Mouse (Mus musculus) adrenal gland, adult 8-10 months (tissue): ENCODE measurements around the gene Fgfrl1. TPM values are rescaled to one million over a fixed set of nuclear protein-coding genes. Genes with fewer than 3 reads are reported as not detected.
"Not testable (repeated sequence)": the region's sequence is repeated elsewhere in the genome, so short reads cannot be mapped to it uniquely, and the experiment has no call there.

ENCODE experiments used
- DNase-seq: peaks from one replicate; pipeline ENCODE4 v3.0.0; 2022
- total RNA-seq, 4 experiments: library from RNA; stranded (reverse); gene quantifications; 2 replicates each; pipeline ENCODE4 v1.2.4; 2022

Gene Fgfrl1
- total RNA-seq, 4 experiments from 2014 or later: 29.5 to 52.6 (median 34.7) TPM

DNA sequence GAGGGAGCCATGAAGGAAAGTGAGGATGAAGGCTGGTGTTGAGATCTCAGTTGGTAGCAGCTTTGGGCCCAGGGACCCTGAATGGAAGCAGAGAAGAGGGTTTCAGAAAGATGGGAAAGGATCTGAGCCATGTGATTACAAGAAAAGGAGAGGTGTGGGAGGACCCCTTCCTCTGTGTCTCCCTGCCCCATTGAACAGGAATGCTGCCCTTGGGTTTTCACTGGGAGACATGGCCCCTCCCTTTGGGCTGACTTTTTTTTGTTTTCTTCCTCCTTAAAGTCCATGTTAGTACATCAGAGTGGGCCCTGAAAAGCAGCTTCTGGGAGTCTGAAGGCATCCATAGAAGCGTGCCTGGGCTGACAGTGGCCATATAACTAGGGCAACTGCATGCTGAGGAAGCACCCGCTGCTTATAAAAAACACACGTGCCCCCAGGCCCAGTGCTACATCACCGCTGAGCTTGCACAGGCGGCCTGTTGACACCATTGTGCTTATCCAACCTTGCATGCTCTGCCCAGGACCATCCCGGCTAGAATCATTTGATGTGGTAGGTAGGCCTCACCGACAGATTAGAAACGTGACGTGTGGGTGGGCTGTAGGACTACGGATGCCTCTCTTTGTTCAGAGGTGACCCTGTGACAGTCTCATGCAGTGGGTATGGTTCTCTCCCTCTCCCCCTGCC is 9.3 kb downstream of the Fgfrl1 start:
- no peak for DNase-seq

DNA sequence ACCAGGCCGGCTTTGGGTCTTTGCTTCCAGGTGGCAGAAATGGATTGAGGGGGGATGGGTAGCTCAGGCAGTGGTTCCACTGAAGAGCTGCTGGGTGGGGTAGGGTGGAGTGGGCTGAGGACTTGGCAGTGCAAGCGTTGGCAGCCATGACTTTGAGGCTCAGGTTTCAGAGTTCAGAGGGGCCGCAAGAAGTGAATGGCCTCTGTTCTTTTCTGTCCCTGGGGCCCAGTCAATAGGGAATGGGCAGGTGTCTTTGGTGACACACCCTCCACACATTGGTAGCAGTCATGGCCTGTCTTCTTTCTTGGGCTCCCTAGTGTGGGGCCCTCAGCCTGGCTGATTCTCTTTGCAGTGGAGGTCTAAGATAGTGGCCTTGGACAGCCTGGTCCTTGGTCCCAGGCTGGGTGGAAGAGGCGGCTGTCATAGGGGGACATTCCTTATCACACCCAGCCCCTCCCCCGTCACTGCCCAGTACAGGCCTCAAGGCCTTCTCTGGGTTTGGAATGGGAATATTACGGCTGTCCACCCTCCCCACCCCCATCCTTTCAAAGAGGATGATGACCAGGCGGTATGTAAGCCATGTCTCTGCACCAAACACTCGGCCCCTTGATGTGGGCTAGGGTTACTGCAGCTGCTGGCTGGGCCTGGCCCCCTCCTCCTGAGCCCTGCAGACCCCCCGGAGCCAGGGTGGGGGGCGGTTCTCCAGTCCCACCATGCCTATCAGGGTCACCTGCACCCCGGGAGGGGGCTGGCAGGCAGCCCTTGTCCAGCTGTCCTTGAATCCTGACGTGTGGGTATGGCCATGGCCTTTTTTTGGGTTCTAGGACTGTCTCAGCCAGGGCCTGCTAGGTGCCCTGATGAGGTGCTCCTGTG is 11.8 kb downstream of the Fgfrl1 start:
- no peak for DNase-seq

DNA sequence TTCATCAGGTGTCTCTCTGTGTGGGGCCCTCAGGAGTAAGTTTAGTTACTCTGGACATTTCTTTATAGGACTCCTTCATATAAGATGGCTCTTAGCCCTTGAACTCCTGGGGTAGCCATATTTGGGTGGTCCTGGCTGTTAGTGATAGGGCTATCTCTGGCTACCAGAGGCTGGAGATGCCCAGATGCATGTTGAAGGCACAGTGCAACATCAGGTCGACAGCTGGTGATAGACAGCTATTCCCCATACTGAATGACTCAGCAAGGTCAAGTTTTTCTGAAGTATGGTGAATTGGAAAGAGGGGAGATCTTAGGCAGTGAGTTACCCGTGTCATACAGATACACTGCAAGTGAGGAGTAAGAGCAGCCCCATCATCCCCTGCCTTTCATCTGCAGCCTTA is 15.6 kb downstream of the Fgfrl1 start:
- no peak for DNase-seq

DNA sequence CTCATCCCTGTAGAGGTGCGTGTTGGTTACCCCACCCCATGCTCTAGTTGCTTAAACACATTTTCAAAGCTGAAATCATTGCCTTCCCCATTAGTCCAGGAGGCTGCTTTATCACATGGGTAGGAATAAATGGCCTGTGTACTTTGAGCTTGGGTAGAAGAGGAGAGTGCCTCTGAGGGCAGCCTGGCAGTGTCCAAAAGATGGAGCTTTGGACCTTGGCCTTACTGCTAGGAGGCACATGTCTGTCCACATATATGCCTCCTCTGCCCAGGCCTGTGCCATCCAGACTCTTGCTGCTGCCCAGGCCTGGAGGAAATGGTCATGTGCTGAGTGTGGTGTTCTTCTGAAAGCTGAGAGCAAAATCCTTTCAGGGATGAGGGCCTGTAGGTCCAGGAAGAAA is 16.2 kb downstream of the Fgfrl1 start:
- DNase-seq: no peak

DNA sequence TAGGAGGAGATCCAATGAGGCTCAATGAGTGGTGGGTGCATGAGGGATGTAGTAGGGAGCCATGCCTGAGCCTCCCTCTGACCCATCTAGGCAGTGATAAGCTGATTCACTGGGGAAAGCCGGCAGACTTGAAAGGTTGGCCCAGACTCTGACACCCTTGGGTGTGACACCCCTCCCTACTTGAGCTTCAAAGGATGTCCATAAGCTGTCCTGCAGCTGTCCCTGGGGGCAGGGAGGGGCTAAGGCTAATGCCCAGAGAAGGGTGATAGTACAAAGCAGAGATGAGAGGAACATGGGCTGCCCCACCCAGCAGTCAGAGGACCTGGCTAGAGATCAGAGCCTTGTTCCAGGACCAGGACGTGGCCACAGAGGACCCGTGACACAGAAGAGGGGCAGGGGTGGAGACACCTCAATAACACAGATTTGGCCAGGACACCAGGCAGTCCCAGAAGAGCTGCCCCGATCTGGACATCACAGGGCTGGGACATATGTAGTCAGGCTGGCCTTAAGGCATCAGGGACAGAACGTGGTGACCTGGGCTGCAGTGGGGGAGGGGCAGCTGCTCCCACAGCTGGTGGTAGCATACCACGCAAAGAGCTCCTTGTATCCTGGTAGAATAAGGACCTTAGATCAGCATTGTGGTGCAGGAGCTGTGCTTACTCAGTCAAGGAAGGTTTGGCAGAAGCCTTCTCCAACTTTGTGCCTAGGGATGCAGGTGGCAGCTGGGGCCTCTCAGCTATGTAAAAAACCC is 17.0 kb downstream of the Fgfrl1 start:
- DNase-seq: no peak

DNA sequence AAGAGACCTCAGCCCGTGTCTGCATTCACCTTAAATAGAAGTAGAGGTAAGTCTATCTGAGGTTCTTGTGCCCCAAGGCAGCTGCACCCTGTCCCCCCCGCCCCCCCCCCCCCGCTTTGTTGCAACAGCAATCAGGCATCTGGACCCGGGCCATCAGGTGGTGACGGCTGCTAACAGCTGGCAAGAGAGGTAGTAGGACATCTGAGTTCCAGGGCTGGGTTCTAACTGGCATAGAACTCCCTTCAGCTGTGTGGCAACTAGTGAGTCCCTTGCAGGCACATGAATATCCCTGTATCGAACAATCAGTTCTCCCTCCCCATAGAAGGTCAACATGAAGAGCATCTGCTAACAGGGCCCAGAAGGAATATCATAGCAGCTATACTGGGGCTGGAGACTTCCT is 19.8 kb downstream of the Fgfrl1 start:
- no peak for DNase-seq

DNA sequence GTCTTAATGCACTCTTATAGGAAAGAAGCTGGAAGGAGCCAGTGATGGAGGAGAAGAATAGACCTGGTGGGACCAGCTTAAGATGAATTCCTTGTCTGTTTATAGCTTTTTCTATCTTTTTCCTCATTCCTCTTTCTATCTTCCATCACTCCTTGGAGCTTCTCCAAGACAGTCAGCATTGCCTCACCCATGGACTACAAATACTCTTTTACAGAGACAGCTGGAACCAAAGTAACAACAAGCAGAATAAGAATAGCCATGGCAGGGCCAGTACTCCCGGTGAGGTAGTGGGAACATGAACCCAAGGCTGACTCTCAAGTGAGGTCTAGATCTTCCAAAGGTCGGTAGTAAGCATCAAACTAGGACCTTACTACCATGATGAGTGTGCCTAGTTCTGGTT is 20.9 kb downstream of the Fgfrl1 start:
- no peak for DNase-seq

DNA sequence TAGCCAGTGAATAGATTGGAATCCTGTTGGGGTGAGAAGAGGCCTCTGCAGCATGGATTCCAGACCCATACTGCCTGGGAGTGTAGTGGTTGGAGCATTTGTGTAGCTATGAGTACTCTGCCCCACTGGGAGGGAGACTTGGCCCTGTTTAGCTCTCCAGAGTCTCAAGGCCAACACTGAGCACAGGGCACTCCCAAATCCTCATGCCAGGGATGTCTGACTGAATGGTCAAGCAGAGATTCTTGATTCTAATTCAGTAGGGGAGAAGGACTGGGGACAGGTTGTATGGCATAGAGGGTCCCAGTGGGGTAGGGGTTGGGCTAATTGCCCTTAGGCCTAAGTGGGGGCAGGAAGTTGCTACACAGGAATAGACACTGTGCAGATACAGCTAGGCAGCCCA is 21.5 kb downstream of the Fgfrl1 start:
- no peak for DNase-seq

DNA sequence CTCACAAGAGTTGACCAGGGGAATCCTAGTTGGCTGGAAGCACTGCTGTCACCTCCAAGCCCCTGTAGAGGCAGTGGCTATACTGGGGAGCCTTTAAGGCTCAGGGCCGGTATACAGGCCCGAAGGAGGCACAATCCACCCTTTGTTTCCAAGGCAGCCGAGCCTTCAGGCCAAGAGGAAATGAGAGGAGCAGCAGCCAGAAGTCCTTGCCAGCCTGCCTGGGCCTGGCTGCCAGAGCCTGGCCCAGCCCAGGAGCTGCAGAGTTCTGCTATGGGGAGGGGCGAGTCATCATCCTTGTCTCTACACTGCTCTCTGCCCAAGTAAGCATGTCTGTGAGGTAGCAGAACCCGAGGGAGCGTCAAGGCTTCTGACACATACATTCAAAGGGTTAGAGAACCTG is 22.0 kb downstream of the Fgfrl1 start:
- no peak for DNase-seq

DNA sequence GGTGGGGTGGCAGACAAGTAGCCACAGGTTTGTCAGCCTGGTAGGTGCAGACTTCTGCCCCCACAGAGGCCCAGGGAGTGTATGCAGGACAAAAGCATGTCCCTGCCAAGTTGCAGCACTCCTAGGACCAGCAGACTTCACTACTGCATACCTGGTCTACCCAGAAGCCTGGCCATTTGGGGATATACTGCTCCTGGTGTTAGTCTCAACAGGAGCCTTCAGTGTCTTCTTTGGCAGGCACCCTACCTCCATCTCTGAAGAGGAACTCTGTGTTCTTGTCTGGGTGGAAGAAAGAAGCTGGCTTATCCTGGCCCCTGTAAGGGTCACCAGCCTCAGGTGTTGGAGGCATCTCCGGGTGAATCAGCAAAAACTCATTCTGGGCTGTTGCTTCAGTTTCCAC is 23.8 kb downstream of the Fgfrl1 start:
- no peak for DNase-seq

DNA sequence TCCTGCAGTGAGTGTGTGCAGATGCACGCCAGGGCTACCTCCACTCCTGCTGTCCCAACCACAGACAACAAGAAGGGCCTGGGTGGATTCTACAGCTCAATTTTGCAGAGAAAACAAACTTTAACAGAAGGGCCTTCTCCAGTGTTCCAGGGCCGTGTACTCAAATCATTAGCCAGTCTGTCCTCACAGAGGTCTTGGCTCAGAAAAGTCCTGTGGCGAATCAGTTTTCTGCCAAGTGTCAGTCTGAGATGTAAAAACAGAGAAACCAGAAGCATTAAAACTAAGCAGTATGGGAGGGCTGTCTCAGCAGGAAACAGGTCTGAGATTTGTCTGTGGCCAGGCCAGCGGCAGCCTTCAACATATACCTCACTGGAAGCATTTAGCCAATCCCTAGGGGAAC is 25.9 kb downstream of the Fgfrl1 start:
- DNase-seq: no peak

DNA sequence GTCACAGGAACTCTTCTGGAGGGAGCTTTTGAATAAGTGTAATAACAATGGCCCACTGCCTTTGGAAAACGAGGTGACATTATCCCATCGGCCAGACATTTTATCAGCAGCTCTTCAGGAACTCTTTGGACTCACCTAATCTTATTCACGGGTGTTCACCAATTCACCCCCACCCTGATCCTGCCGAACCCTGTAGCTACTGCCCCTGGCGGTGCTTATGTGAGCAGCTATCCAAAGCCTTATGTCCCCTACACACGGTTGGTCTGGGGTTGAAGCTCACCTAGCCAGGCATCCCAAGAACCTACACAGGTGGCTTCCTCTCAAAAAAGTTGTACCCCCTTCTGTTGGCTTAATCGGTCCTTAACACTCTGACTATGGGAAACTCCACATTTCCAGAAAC is 27.6 kb downstream of the Fgfrl1 start:
- no peak for DNase-seq

DNA sequence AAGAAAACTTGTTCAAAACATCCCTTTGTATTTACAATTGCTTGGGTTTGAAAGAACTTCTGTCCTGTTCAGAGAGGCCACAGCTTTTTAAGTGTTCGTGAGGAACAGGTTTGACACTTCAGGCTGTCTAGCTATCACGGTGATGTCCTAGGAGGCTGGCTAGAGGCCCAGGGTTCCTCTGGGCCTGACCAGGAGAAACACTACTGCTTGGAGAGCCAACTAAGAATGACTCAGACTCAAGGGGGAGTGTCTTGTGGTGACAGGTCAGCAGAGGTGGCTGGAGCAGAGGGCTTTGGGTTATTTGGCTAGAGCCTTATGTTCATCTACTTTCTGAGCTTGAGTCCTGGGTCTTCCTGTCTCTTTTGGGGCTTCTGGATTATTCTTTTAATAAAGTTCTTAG is 31.8 kb downstream of the Fgfrl1 start:
- peak; percentile 53 for DNase-seq

DNA sequence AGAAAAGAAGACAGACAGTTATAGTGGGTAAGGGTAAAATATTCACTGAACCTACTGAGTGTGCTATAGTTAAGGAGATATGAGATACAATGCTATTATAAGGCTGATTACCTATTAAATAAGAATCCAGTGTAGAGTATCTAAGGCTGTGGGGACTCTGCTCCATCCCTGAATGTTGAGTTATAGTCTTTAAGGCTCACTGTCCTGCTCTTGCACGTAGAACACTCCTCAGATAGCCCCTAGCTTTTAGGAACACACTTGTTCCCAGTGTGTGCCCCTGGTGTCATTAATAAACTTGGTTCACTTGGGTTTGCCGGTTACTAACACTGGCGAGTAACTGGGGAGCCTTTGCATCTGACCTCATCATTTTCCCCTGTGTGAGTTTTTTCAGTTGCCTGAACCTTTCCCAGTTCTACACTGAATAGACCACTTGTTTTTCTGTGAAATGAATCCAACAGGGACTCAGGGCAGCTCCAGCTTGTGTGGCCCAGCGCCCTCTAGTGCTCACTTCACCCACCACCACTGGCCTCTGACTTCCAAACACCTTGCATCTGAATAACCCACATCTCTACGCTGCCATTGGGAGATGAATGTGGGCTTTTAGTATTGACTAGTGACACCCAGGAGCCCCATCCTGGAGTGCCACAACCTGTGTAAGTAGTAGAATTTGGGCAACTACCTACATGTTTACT is 34.5 kb downstream of the Fgfrl1 start:
- DNase-seq: no peak

DNA sequence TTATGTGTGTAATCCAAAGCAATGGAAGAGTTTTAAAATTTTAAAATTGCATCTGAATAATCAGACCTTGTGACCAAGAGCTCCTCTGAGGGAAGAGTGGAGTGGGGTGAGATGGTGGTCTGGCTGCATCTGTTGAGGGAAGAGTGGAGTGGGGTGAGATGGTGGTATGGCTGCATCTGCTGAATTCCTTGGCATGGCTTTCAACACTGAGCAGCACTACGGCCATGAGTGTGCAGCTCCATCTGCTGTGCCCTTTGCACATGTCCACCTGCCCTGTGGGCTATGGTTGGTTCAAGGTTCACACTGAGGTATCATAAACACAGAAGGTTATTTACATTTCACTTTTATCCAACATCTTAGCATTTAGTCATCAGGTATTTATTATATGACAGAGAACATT is 35.2 kb downstream of the Fgfrl1 start:
- no peak for DNase-seq

DNA sequence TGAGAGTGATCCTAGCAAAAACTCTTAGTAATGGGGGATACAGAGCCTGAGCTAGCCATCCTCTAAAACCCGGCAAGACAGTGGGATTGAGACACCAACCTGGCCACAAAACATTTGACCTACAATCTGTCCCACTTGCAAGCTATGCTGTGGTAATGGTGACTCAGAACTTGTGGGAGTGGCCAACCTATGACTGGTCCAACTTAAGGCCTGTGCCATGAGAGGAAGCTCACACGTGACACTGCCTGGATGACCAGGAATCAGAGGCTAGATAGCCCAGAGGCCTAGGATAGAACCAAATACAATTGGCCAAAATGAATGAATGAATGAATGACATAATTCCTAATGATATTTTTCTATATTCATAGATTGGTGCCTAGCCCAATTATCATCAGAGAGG is 49.7 kb downstream of the Fgfrl1 start:
- DNase-seq: no peak

DNA sequence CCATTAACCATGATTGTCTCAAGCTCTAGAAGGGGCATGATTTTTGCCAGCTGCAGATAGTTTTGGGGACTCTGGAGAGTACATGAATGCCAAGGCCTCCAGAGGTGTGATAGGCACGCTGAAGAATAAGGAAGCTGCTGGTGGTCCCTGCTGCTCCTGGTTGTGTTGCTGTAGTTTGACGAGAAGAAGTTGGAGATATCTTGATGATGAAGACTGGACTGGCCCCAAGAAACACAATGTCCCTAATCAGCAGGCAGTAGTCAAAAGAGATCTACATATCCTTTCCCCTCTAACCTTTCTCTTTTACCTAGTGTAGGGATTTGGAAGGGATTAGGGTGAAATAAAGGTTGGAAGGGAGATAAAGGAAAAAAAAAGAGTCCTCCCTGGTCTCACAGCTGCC is 50.4 kb downstream of the Fgfrl1 start:
- no peak for DNase-seq

DNA sequence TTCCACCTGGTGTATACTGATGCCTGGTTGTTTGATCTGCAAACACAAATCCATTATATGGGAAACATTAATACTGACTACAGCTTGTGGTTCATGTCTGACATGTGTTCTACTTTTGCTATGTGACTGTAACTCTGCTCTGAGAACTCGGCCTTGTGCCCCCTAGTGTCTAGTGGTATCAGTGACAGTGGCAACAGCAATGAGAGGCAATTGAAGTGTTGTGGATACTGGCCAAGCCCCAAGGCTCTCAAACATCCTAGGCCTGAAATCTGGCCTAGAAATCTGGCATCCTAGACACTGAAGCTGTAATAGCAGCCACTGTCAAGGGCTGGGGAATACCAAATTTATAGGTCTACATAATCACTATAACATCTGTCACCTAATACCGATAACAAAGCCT is 51.7 kb downstream of the Fgfrl1 start:
- DNase-seq: no peak

DNA sequence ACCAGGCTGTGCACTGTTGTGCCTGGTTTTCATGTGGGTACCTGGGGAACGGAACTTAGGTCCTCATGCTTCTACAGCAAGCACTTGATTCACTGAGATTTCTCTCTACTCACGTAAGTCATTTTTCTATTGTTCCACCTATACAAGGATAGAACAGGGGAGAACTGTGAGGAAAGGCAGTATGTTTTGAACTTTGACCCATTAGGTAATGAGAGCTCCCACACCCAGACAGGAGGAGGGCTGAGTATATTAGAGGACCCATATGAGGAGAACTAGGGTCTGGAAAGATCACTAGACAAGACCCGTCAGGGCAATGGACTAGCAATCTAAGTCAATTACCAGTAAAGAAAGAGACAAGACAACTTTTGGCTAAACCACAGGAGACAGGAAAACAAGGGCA is 52.4 kb downstream of the Fgfrl1 start:
- DNase-seq: no peak

DNA sequence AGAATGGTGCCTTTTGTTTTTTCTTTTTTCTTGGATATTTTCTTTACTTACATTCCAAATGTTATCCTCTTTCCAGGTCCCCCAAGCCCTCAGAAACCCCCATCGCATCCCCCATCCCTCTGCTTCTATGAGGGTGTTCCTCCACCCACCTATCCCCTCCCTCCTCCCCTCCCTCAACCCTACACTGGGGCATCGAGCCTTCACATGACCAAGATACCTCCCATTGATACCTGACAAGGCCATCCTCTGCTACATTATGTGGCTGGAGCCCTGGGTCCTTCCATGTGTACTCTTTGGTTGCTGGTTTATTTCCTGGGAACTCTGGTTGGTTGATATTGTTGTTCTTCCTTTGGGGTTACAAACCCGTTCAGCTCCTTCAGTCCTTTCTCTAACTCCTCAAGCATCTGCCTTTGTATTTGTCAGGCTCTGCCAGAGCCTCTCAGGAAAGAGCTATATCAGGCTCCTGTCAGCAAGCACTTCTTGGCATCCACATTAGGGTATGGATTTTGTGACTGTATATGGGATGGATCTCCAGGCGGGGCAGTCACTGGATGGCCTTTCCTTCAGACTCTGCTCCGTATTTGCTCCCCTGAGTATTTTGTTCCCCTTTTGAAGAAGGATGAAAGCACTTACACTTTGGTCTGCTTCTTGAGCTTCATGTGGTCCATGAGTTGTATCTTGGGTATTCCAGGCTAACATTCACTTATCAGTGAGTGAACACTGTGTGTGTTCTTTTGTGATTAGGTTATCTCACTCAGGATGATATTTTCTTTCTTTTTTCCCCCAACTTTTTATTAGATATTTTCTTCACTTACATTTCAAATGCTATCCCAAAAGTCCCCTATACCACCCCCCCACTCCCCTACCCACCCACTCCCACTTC is 58.4 kb downstream of the Fgfrl1 start:
- DNase-seq: no peak

DNA sequence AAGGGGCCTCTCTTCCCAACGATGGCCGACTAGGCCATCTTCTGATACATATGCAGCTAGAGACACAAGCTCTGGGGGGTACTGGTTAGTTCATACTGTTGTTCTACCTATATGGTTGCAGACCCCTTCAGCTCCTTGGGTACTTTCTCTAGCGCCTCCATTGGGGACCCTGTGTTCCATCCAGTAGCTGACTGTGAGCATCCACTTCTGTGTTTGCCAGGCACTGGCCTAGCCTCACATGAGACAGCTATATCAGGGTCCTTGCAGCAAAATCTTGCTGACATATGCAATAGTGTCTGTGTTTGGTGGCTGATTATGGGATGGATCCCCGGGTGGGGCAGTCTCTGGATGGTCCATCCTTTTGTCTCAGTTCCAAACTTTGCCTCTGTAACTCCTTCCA is 59.1 kb downstream of the Fgfrl1 start:
- DNase-seq: not testable (repeated sequence)
